Mouse (Mus musculus): ENCODE results near the gene Rgs16.
A peak's percentile ranks its signal among the peaks of the same experiment; 100 is the strongest.

The Rgs16 gene

GRCm38 (mm10) chr1:153740145-153740544 is at the start of gene Rgs16:
Gene Rgs16, plus strand, starts transcription at chr1:153740349.
- peak; percentile 69 for DNase-seq (ENCODE audit: low read depth, low spot score)

GRCm38 (mm10) chr1:153692526-153692925 is 47.6 kb upstream of the Rgs16 start:
- no peak for DNase-seq (ENCODE audit: low read depth, low spot score)

GRCm38 (mm10) chr1:153694372-153695120 is 45.6 kb upstream of the Rgs16 start:
- DNase-seq (ENCODE audit: low read depth, low spot score): no peak

GRCm38 (mm10) chr1:153695398-153695797 is 44.8 kb upstream of the Rgs16 start:
- no peak for DNase-seq (ENCODE audit: low read depth, low spot score)

- no peak for DNase-seq (ENCODE audit: low read depth, low spot score)
Observed at GRCm38 (mm10) chr1:153696093-153696492, 44.1 kb upstream of the Rgs16 start.

GRCm38 (mm10) chr1:153696541-153696940 is 43.6 kb upstream of the Rgs16 start:
- peak; percentile 52 for DNase-seq (ENCODE audit: low read depth, low spot score)

GRCm38 (mm10) chr1:153697581-153698251 is 42.4 kb upstream of the Rgs16 start:
- DNase-seq (ENCODE audit: low read depth, low spot score): peak; percentile 33

- DNase-seq (ENCODE audit: low read depth, low spot score): peak; percentile 51
Observed at GRCm38 (mm10) chr1:153698311-153699084, 41.7 kb upstream of the Rgs16 start.

GRCm38 (mm10) chr1:153700448-153701063 is 39.6 kb upstream of the Rgs16 start:
- no peak for DNase-seq (ENCODE audit: low read depth, low spot score)

GRCm38 (mm10) chr1:153701461-153701860 is 38.7 kb upstream of the Rgs16 start:
- no peak for DNase-seq (ENCODE audit: low read depth, low spot score)

GRCm38 (mm10) chr1:153702166-153702852 is 37.8 kb upstream of the Rgs16 start:
- no peak for DNase-seq (ENCODE audit: low read depth, low spot score)

- DNase-seq (ENCODE audit: low read depth, low spot score): no peak
Observed at GRCm38 (mm10) chr1:153702853-153703410, 37.2 kb upstream of the Rgs16 start.

GRCm38 (mm10) chr1:153703445-153703991 is 36.6 kb upstream of the Rgs16 start:
- DNase-seq (ENCODE audit: low read depth, low spot score): no peak

- DNase-seq (ENCODE audit: low read depth, low spot score): no peak
Observed at GRCm38 (mm10) chr1:153704174-153704573, 36.0 kb upstream of the Rgs16 start.

GRCm38 (mm10) chr1:153704996-153705395 is 35.2 kb upstream of the Rgs16 start:
- DNase-seq (ENCODE audit: low read depth, low spot score): no peak

- DNase-seq (ENCODE audit: low read depth, low spot score): no peak
Observed at GRCm38 (mm10) chr1:153708626-153709025, 31.5 kb upstream of the Rgs16 start.

- DNase-seq (ENCODE audit: low read depth, low spot score): no peak
Observed at GRCm38 (mm10) chr1:153709451-153709850, 30.7 kb upstream of the Rgs16 start.

GRCm38 (mm10) chr1:153711544-153712262 is 28.4 kb upstream of the Rgs16 start:
- DNase-seq (ENCODE audit: low read depth, low spot score): no peak

- DNase-seq (ENCODE audit: low read depth, low spot score): no peak
Observed at GRCm38 (mm10) chr1:153712633-153713032, 27.5 kb upstream of the Rgs16 start.

GRCm38 (mm10) chr1:153717990-153718389 is 22.2 kb upstream of the Rgs16 start:
- no peak for DNase-seq (ENCODE audit: low read depth, low spot score)
